Mouse (Mus musculus) NIH3T3 (cell line): ENCODE data around the gene Eef2.
"Not testable (repeated sequence)": the region's sequence is repeated elsewhere in the genome, so short reads cannot be mapped to it uniquely, and the experiment has no call there.

Experiments used
- DNase-seq: peaks from one replicate; pipeline ENCODE4 v3.0.0-alpha.2; 2012; ENCODE audit warnings: low read depth

Eef2 gene

GRCm38 (mm10) chr10:81200605-81201287 lies 24.3 kb downstream of the Eef2 start:
- DNase-seq: no peak

- DNase-seq: peak; percentile 47
Observed at GRCm38 (mm10) chr10:81201807-81202758, 25.7 kb downstream of the Eef2 start, which contains the start of gene Nmrk2. Gene Nmrk2 (minus strand): TSS chr10:81202051.

DNA sequence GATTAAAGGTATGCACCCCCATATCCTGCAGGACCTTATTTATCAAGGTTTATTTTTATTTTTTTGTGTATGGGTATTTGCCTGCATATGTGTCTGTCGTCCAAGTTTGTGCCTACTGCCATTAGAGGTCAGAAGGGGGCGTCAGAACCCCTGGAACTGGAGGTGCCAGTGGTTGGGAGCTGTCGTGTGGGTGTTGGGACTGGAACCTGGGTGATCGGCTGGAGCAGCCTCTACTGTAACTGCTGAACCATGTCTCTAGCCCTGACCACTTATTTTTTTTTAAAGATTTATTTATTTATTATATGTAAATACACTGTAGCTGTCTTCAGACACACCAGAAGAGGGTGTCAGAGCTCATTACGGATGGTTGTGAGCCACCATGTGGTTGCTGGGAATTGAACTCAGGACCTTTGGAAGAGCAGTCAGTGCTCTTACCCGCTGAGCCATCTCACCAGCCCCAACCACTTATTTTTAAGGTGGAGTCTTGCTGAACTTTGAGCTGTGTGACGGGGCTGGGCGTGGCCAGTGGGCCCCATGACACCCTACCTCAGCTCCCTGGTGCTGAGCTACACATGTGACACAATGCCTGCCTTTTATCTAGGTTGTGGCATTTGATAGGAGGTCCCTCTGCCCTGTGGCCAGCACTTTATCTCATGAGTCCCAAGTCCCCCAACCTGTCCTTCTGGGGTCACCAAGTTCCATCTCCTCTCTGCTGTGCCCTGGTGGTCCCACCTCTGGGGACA lies 26.7 kb downstream of the Eef2 start:
- DNase-seq: no peak

DNA sequence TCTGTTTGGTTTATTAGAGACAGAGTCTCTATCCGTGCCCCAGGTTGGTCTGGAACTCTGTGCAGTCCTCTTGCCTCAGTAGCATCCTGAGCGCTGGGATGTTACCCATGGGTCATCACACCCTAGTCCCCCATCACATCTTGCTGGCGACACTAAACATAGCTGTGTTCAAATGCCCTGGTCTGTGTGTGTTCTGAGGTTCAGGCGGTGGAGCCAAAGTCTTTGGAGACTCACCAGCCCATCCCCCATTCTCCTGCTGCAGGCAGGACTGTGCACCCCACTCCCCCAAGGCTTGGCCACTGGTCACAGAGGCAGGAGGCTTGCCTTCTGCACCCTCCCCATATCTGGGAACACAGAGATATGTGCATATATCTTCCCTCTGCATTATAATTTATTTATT lies 27.7 kb downstream of the Eef2 start:
- DNase-seq: no peak

DNA sequence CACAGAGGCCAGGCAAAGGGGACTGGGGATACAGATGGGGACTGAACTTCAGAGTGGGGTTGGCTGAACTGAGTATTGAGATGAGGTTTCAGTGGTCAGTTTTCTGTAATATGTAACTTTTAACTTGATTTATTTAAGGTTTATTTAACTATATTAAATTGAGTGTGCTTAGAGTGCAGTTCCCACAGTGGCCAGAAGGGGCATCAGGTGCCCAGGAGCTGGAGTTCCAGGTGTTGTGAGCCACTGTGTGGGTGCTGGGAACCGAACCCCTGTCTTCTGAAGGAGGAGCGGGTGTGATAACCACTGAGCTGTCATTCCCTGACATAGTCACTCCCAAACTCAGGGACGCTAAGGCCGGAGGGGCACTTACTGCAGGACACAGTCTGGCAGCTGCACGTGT lies 33.7 kb downstream of the Eef2 start:
- no peak for DNase-seq

- DNase-seq: no peak
Observed at GRCm38 (mm10) chr10:81216260-81216659, 39.8 kb downstream of the Eef2 start.

DNA sequence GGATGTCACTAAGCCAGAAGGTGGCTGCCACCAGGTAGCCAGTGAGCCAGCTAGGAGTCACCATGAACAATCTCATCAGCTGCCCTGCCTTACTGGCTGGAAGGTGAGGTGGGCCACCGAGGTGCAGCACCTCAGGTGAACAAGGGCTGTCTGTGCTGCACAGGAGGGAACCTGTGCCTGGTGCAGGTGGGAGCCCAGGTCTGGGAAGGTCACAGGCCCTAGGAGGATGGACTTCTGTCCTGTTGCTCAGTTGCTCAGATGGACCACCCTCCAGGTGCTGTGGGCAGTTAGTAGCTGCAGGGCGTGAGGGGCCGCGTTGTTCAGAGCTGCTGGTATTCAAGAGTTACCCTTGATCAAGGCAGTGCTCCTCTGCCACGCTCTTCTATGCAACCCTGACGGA lies 40.4 kb downstream of the Eef2 start:
- DNase-seq: no peak

DNA sequence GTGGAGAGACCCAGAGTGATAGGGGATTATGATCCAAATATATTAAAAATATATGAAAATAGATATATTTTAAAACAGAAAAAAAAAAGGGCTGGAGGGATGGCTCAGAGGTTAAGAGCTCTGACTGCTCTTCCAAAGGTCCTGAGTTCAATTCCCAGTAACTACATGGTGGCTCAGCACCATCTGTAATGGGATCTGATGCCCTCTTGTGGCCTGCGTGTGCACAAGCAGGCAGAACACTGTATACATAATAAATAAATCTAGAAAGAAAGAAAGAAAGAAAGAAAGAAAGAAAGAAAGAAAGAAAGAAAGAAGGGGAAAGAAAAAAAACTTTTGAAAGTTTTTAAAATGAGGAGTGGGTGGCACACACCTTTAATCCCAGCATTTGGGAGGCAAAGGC lies 40.8 kb downstream of the Eef2 start:
- DNase-seq: peak; percentile 71

- DNase-seq: peak; percentile 71
Observed at GRCm38 (mm10) chr10:81217964-81218363, 41.5 kb downstream of the Eef2 start.

DNA sequence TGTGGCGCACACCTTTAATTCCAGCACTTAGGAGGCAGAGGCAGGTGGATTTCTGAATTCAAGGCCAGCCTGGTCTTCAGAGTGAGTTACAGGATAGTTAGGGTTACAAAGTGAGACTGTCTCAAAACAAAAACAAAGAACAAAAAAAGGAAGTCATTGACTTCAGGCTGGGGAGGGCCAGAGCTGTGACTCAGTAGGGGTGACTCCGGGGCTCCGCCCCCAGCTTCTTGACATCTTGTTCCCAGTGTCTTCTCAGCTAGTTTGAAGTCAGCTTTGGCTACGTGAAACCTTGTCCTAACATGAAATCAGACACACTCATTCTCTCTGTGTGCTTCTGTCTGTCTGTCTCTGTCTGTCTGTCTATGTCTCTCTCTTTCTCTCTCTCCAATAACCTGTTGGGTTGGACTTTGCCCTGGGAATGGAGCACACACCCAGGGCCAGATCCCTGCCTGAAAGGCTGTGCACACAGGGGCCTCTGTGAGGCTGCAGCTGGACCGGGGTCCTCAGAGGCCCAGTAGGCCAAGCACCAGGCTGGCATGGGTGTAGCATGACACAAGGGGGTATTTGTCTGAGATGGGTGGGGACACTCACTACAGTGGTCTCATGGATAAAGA lies 45.1 kb downstream of the Eef2 start:
- no peak for DNase-seq

DNA sequence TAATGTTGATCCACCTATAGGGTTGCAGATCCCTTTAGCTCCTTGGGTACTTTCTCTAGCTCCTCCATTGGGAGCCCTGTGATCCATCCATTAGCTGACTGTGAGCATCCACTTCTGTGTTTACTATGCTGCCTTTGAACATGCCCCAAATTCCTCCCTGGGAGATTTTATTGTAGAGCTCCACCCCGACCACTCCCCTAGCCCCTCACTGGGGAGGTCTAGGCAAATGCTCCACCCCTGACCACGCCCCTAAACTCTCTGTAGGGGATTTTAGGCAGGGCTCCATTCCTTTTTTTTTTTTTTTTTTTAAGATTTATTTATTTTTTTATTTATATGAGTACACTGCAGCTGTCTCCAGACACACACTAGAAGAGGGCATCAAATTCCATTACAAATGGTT lies 47.3 kb downstream of the Eef2 start:
- DNase-seq: not testable (repeated sequence)

DNA sequence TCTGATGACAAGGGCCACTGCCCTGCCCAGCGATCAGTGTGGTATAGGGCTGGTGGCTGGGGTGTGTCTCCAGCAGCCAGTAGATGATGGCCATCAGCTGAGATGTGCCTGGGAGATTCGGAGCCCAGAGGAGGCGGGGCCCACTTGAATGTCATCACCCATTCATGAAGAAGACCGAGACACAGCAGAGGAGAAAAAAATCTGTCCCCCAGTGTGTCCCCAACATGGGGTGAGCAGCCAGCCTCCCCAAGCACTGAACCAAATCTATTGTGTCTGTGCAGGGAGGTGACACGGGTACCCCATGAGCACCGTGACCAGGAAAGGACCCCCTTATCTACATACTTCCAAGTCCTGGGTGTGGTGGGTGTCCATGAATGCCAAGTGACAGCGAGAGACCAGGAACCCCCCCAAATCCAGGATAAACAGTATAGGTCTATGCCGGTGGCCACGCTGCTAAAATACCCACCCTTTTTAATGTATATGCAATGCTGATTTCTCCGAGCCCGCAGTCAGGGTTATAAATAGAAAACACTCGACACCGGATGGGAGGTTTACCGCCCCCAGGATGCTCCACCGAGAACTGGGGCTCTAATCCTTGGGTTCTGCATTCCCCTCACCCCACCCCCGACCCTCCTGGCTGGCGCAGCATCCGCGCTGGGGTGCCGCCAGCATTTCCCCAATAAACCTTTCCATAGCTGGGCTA lies 53.5 kb downstream of the Eef2 start:
- DNase-seq: no peak

GRCm38 (mm10) chr10:81230438-81231332 lies 54.3 kb downstream of the Eef2 start, which contains the start of gene Atcay:
Gene Atcay (minus strand): TSS chr10:81230833.
- no peak for DNase-seq

DNA sequence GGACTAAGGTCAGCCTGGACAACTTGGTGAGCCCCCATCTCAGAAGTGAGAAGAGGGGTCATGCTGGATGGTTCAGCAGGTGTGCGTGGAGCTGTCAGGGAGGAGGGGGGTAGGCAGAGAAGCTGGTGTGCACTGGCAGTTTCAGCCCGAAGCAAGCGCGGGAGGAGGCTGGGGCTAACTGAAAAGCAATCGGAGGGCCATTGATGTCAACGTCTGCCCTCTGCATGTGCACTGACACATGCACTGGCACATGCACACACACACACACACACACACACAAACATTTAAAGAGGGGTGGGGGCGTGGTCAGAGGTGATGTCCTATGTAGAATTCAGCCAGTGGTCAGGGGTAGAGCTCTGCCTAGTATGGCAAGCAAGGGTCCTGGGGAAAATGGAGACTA lies 55.0 kb downstream of the Eef2 start:
- no peak for DNase-seq
